Mouse (Mus musculus) megakaryocyte, embryonic 14.5 days (primary cell): ENCODE results near the gene Psg29.

ENCODE experiments used
- FLI1 ChIP-seq: IDR thresholded peaks from 2 replicates; pipeline ENCODE4 v1.6.1; 2012; ENCODE audit warnings: low read length, inconsistent platforms, mixed read lengths
- GATA1 ChIP-seq: IDR thresholded peaks from 3 replicates; pipeline ENCODE4 v1.6.1; 2012; ENCODE audit warnings: mixed read lengths, low read length, inconsistent platforms, borderline replicate concordance

- TF ChIP-seq GATA1 (no peak), FLI1 (no peak)
Observed at GRCm38 (mm10) chr7:17156885-17157677, 46.2 kb upstream of the Psg29 start.
